Mouse (Mus musculus): Measurements from ENCODE around the gene Syde2. TPM values are rescaled to one million over a fixed set of nuclear protein-coding genes. Genes with fewer than 3 reads are reported as not detected.

Syde2 gene
- 3.3 and 3.5 TPM in 2 replicates for polyA plus RNA-seq (2012; rRNA removed)

DNA sequence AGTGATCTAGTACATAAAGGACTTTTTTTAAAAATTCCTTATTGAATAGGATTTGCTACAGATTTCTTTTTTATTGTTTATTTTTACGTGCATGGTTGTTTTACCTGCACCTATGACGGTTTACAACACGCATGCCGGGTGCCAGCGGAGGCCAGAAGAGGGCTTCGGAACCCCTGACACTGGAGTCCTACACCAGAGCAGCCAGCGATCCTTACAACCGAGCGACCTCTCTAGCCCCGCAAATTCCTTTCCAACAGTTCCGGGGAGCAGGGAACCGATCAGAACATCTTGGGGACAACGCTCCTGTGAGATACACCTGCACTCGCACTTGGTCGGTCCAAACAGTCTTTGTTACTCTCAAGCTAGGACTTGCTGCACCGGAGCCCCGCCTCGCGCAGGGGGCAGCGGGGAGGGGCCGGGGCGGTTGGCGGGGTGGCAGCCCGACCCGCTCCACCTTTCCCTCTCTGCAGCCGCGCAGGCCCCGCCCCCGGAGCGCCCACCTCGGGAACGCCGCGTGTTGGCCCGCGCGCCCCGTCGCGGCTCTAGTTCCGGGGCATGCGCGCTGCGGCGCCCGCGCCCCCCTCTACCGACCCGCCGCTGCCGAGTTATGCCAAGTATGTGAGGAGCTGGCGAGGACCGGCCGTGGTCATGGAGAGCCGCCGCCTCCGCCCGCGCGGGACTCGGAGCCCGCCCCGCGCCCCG is at the start of gene Syde2:
Syde2 (plus strand) TSS at position 603 of the 702 bp plus-strand sequence.
- DNase-seq (ENCODE audit: extremely low spot score in 1 of 2, low spot score in 1 of 2), result peak in 1 of 2 experiments; percentile 53

- DNase-seq (ENCODE audit: extremely low spot score in 1 of 2, low spot score in 1 of 2), result no peak
Observed at GRCm38 (mm10) chr3:145938405-145939349, 49.0 kb upstream of the Syde2 start.

GRCm38 (mm10) chr3:145939402-145939801 is 48.3 kb upstream of the Syde2 start:
- DNase-seq (ENCODE audit: extremely low spot score in 1 of 2, low spot score in 1 of 2), result no peak

DNA sequence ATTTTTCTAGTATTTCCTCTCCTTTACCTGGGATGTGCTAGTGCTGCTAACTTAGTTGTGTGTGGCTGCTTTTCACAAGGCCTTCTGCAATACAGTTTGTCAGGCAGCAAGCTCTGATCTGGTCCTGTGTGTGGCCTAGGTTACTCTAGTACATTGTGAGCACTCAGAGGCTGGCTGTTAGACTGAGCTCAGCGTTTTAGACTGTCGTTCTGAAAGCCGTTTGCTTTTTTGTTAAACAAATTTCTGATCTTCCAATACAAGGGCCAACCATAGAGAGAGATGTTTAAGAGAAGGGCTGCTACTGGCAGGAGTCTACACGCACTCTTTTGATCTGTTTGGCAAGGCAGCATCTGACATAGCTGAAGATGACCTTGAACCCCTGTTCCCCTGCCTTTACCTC is 47.7 kb upstream of the Syde2 start:
- no peak for DNase-seq (ENCODE audit: extremely low spot score in 1 of 2, low spot score in 1 of 2)

- DNase-seq (ENCODE audit: extremely low spot score in 1 of 2, low spot score in 1 of 2), result peak in 1 of 2 experiments; percentile 82
Observed at GRCm38 (mm10) chr3:145941971-145942370, 45.7 kb upstream of the Syde2 start.

DNA sequence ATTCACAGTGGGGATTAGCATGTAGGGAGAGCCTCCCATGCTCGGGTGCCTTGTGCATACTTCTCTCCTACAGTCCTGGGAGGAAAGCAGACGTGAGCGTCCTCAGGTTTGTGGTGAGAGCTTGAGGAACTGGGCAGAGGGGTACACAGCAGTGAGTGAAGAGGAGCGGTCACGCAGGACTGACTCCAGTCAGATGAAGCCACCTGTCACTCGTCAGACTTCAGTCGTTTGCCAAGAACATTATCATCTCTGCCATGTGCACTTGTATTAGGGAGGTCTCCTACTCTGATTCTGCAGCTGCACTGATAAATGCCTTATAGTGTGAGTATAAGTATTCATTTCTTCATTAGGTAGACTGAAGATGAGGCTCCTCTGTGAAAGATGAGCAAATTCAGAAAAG is 43.3 kb upstream of the Syde2 start:
- no peak for DNase-seq (ENCODE audit: extremely low spot score in 1 of 2, low spot score in 1 of 2)

DNA sequence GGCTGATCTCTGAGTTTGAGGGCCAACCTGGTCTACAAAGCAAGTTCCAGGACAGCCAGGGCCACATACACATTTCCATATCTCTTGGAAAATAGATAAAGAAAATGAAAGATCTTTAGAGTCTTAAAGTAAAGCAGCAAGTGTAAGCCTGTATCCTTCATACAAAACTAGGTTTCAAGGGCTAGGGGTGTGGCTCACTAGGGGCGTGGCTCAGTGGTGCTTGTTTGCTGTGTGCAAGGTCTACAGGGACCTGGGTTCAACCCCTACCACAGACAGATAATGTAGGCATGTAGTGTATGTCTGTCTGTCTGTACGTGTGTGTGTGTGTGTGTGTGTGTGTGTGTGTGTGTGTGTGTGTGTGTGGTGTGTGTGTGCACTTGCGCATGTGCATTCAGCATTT is 41.8 kb upstream of the Syde2 start:
- DNase-seq (ENCODE audit: extremely low spot score in 1 of 2, low spot score in 1 of 2), result no peak

DNA sequence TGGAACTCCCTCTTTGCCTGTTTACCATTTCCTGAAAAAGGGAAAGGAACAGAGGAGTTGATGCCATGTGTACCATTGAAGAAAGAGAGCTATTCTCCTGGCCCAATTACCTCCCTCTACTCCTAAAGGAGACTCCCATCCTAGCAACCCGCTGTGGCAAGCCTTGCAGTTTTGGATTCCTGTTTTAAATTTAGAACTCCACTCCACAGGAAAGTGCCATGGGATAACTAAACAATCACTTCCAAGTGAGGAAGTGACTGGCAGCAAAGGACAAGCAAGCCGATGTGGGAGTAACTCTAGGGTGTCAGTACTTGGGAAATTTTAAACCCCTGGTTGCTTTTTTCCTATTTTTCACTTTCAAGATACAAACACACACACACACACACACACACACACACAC is 41.0 kb upstream of the Syde2 start:
- DNase-seq (ENCODE audit: extremely low spot score in 1 of 2, low spot score in 1 of 2), result no peak

GRCm38 (mm10) chr3:145947539-145948204 is 40.0 kb upstream of the Syde2 start:
- no peak for DNase-seq (ENCODE audit: extremely low spot score in 1 of 2, low spot score in 1 of 2)

DNA sequence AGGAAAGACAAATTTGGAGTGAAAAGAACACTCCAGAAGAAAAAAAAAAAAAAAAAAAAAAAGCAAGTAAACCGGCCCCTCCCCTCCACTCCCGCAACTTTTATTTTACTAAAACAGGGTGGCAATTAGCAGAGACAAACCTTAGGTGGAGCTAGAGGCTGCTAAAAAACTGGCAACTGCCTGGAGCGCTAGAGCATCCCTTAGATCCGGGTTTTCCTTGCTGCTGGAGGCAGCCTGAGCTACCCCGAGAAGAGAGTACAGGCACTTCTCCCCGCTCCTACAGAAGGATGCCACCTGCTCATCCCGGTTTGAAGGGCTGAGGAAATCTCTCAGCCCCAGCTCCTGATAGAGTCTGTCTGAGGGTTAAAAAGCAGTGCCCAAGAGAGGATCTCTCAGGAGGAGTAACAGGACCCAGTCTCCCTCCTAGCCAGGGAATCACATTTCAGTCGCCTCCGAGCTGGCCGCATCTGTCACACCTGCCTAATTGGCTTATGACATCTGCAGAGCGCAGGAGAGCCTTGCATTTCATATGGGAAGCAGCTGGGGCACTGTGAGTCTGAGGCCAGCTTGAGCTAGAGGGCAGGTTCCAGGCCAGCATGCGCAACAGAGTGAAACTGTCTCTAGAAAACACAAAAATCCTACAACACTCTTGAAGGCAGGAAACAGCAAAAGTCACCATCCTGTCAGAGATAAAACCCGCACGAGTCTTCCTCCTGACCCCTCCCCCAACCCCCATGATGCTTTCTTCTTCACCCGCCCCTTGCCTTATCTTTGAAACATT is 37.4 kb upstream of the Syde2 start:
- peak; percentile 38 to 79 for DNase-seq (ENCODE audit: extremely low spot score in 1 of 2, low spot score in 1 of 2)

- DNase-seq (ENCODE audit: extremely low spot score in 1 of 2, low spot score in 1 of 2), result no peak
Observed at GRCm38 (mm10) chr3:145950815-145951130, 36.9 kb upstream of the Syde2 start.

DNA sequence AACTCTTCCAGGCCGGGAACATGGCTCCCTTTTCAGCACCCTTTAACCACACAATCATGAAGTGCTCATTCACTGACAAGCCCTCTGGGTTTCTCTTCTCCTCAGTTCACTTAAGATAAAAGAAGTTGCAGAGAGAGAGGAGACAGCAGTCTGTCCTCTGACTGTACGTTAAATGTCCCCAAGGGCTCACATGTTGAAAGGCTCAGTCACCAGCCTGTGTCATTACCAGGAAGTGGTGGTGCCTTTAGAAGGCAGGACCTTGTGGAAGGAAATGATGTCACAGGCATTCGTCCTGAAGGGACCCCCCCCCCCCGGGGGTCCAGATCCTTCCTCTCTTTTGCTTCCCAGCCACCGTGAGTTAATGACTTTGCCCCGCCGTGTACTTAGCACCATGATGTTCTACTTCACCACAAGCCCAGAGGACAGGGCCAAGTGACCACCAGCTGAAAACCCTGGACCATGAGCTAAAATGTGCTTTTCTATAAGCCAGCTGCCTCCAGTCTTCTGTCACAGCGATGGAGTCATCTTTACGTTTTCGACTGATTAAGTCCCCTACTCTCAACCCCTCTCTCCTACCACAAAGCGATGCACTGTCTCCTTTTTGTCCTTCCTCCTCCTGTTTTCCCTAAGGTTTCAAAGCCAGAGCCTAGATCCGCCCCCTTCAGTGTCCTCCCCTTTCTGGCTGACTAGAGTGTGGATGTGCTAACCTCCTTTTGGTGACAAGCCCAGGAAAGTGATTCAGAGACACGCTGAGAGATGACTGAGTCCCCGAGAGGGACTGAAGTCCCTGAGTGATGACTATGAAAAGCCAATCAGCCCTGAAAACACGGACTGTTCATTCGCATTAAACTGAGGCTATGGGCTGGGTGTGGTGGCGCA is 36.1 kb upstream of the Syde2 start:
- DNase-seq (ENCODE audit: extremely low spot score in 1 of 2, low spot score in 1 of 2), result no peak

- DNase-seq (ENCODE audit: extremely low spot score in 1 of 2, low spot score in 1 of 2), result no peak
Observed at GRCm38 (mm10) chr3:145952945-145953344, 34.7 kb upstream of the Syde2 start.

GRCm38 (mm10) chr3:145953411-145953810 is 34.3 kb upstream of the Syde2 start:
- no peak for DNase-seq (ENCODE audit: extremely low spot score in 1 of 2, low spot score in 1 of 2)

DNA sequence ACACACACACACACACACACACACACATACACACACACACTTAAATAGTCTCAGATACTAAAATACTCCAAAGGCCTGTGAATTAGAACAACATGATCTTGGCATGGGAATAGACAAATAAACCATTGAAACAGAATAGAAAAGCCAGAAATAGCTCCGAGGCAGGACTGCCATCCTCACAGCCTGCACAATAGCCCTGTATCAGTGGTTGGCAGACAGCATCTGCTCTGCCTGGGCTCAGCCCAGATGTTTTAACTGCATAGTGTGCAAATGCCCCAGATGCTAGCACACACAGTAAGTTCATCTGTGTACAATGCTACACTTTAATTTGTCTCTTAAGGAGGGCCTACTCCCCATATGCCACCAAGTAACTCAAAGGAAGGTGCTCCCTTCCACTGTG is 27.8 kb upstream of the Syde2 start:
- DNase-seq (ENCODE audit: extremely low spot score in 1 of 2, low spot score in 1 of 2), result no peak

DNA sequence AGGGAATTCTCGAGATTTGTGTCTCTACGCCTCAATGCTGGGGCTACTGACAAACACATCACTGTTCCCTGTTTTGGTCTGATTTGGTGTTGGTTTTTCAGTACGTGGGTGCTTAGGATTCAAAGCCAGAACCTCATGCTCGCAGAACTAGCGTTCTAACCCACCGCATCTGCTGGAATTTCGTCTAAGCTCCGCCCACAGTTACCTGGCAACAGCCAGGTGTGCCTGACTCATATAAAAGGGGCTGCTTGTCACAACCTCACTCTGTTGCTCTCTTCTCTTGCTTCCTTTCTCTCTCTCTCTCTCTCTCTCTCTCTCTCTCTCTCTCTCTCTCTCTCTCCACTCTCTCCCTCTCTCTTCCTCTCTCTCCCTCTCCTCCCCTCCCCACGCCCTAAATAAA is 25.3 kb upstream of the Syde2 start:
- DNase-seq (ENCODE audit: extremely low spot score in 1 of 2, low spot score in 1 of 2), result no peak

- DNase-seq (ENCODE audit: extremely low spot score in 1 of 2, low spot score in 1 of 2), result no peak
Observed at GRCm38 (mm10) chr3:145963101-145964017, 24.3 kb upstream of the Syde2 start.

- no peak for DNase-seq (ENCODE audit: extremely low spot score in 1 of 2, low spot score in 1 of 2)
Observed at GRCm38 (mm10) chr3:145964018-145964387, 23.7 kb upstream of the Syde2 start.

- DNase-seq (ENCODE audit: extremely low spot score in 1 of 2, low spot score in 1 of 2), result no peak
Observed at GRCm38 (mm10) chr3:145964473-145964872, 23.2 kb upstream of the Syde2 start.
